Mouse (Mus musculus): ENCODE measurements at regions not wholly inside any gene's neighbourhood (a gene's known extent, or its start where the extent isn't known, plus 50 kb on each side); places are given as distances from the start of the nearest gene placed in this dataset.
"Not testable (repeated sequence)": the region's sequence is repeated elsewhere in the genome, so short reads cannot be mapped to it uniquely, and the experiment has no call there.

DNA sequence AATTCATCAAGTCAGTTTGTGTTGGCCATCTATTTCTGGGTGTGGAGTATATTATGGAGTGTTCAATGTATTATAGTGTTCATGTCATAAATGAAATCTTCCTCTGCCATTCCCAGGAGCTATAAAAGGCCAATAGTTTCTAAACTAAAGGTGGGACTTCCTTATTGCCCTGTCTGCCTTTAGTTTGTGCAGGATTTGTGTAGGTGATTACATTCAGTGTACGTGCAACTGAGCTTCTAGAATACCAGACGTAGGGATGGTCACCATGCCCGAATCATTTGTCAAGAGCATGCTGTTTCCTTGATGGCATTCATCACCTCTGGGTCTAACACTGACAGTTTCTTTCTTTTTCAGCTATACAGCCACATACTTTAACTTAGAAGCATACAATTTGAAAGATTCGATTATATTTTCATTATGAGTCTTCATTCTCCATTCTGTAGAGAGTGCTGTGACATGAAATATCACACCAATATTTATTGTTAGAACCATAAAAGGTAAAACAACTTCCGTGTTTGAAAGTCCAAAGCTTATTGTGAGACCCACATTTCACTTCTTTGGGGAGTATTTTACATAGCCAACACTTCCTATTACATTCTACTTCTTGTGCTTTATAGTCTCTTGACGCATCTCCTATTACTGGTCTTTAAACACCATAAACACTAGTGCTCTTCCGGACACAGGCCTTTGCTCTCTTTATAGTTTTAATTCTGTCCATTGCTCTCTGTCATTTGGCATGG is 494.1 kb upstream of the Klf6 start:
- no peak for DNase-seq (ENCODE audit: low read depth)

DNA sequence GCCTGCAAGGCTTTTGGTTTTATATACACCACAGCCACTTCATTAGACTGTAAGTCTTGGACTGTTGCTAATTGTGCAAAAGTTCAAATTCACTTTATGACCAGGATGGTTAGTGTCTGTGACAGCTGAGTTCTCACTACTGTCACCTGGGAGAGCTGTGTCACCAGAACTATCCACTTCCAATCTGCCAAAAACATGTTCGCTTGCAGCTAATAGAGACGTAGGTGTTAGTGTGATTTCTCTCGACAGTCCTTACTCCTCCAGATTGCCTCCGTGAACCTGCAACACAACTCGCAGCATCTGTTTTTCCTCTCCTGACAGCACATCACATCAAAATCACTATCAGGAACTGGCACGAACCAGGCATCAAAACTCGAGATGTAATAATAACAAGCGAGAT is 491.3 kb upstream of the Klf6 start:
- no peak for DNase-seq (ENCODE audit: low read depth)

DNA sequence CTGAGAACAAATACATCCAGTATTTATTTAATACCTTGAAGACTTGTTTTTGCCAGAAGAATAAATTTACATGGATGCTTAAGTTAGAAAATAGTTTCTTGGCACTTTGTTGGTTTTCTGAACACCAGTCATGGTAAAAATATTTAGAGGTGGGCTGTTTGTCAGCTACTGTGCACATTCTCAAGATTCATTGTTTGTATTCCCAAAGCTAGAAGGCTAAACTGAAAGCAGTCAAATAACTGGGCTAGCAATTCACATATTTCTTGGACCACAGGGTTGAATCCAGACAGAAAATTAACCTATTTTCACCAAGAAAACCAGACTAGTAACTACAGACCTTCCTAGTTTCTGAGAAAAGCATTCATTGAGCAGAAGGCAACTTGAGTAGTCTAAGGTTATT is 488.1 kb upstream of the Klf6 start:
- no peak for DNase-seq (ENCODE audit: low read depth)

DNA sequence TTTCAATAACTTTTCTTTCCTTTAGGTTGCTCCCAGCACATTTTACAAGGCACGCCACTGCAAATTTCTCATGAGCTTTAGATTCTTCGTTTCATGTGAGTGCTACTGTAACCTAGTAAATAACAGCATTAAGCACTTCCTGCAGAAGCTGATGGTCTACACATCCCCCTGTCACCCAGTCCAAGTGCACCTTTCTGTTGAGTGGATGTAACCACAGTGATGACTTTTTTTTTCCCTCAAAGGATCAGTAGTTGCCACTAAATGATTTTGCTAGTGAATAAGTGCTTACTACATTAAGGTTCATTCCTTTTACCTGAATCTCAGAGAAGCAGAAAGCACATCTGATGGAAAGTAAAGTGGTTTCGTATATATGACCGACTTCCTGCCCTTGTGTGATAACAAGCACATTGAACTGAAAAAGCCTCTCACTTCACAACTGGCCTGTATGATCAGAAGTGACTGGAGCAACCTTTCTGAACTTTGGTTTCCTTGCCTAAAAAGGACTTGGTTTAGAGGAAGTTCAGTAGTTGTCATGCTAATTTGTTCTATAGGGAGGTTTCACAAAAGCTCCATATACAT is 453.0 kb upstream of the Klf6 start:
- no peak for DNase-seq (ENCODE audit: low read depth)

DNA sequence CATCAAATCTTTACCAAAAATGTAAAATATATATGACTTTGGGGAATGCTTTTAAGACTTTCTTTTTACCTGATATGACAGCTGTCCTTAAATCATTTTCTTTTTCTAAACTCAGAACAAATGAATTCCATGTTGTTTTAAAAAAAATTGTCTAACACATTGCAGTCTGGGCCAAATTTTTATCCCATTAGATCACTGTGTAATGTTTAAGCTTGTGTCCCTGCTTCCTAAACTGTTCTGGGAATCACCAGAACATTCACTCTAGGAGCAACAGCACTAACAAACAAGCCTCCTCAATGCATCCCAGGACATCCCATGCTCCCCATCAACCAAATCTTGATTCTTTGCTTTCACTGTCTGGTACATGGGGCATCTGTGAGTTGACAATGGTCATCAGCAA is 449.2 kb upstream of the Klf6 start:
- DNase-seq (ENCODE audit: low read depth) = no peak

DNA sequence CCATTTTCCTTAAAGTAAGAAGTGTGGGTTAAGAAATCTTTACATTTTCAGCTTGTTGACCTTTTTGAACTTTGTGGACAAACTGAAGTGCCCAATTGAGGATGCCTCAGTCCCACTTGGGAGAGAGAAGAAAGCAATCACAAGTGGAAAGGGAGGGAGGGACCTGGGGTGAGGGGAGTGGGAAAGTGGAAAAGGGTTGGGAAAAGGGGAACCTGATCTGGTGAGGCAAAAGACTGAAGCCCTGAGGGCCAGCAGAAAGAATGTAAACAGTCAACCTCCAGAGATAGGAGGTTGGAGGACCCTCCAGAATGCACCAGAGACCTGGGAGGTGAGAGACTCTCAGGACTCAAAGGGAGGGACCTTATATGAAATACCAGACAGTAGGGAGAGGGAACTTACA is 448.3 kb upstream of the Klf6 start:
- DNase-seq (ENCODE audit: low read depth) = not testable (repeated sequence)

DNA sequence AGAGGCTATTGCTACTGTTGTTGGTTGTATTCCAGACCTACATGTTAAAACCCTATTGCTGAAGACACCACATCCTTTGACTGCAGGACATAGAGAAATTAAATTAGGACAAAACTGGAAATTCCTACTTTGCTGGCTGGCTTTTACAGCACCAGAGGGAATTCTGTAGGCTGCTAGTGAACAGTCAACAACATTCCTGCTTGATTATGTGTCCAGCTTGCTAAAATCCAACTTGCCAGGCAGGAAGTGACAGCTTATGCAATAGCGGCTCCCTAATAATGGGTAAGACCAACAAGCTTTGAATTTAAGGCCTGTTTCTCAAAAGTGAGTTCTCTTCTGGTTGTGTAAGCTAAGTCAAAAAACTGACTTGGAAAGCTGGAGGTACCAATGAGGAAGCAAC is 437.2 kb upstream of the Klf6 start:
- DNase-seq (ENCODE audit: low read depth) = peak; percentile 54

DNA sequence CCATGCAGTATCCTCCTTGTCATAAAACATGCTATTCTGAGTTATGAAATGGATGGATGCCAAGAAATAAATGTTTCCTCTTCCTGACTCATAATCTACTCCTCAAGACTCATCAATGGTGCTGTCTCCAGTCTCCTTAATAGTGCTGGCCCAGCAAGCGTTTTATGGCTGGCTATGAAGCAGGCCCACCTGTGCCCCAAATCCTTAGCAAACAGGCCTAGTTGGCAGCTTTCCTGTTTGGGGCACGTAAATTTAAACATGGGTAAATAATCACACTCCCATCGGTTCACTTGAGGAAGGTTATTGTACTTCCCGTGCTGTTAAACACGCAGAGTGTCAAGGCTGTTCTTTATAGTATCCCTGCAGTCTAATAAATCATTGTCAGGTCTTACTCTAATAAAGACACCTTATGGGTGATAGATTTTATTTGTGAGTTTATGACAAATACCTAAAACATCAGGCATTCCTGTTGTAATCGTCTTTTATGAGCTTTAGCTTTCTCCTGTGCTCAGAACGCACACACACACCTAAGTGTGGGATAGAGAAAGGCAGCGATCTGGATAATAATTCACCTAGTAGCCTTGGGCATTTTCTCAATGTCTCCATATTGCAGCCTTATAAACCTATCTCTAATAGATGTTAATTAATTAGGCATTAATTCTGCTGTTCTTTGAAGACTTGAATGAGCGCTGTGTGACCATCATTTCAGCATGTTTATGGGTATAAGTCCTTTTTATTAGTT is 435.6 kb upstream of the Klf6 start:
- no peak for DNase-seq (ENCODE audit: low read depth)

DNA sequence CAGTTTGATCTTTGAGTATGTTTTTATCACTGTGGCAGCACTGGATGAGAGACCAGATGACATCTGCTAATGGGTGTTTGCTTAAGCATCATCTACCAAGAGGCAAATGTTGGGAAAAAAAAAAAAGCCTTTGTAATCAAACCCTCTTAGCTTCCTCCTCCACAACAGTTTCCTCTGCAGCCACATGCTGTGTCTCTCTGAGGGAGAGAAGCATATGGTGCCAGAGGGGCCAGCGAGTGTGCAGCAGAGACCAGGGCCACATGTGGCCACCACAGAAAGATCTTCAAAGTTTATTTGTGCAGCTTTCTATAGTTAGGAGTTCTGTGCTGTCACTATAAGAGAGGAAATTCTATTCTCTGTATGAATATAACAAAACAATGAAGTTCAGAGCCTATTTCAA is 427.6 kb upstream of the Klf6 start:
- DNase-seq (ENCODE audit: low read depth) = no peak

DNA sequence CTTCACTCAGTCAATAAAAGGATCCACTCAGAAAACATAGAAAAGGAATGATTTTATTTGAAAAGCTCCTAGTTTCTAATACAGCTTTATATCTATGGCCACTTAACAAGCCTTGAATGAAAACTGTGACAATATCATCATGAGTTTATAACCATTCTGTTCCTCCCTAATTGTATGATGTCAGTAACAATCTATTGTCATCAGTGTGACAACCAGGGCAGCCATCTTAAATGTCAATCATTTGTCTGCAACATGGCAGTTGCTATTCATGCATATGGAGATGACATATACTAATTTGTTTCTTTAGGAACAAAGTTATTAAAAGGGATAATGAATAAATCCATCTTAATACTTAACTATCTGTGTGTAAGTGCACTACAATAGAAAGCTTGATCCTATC is 426.2 kb upstream of the Klf6 start:
- DNase-seq (ENCODE audit: low read depth) = no peak

DNA sequence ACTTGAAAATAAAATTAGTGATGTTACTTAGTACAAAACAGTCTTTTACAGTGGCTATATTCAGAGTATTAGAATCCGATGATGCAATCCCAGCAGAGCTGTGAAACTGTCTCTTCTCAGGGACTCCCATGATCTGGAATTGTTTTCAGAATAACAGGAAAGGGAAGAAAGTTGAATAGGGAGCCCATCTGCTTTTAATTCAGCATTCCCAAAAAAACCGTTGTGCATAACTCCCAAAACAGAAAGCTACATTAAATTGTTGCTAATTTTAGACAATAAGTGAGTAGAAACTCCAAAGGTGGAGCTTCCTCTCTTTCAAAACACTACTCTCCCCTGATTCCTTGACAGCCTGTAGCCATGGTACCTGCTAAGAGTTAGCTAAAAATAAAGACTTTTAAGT is 425.1 kb upstream of the Klf6 start:
- no peak for DNase-seq (ENCODE audit: low read depth)

DNA sequence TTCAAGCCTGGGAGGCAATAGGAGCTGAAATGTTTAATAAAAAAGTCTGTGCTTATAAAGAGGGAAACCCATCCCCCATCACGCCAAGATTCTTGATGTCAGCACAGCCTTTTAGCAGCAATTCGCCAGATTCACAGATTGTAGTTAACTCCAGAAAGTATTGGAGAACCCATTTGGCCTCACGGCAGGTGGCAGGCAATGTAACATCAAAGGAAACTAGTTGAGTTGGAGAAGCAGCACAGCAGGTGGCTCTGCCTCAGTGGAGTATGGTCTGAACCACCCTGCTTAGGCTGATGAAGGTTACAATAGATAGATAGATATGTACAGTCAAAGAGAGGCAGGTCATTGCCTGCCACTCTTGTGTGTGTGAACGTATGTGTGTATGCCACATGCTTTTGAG is 420.8 kb upstream of the Klf6 start:
- DNase-seq (ENCODE audit: low read depth) = no peak

DNA sequence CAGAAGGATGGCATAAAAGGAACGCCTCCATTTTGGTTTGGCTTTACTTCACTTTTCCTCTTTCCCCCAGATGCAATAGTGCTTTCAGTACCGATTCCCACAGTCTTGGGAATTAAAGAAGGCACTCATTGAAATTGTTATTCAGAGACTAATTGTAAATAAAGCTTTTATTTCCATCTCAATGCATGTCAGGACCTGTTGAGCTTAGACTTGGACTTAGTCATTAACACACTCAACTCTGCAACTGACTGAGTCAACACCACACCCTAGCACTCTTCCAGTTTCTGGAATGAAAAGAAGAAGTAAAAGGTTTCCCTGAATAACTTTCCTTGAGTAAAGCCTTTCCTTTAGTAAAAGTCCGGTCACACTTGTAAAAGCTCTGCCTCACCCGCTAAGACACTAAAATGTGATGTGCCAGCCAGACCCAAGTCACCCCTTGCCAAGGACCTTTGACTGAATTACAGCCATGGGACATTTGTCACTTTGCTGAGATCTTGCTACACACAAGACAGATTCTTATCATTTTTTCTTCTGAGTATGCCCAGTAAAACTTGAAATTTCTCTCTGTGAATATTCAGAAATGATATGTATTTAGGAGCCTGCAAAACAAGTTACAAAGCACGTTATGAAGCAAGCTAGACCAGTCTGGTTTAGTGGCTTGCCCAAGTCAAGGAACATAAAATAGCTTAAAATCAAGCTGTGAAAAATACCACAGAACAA is 416.4 kb upstream of the Klf6 start:
- DNase-seq (ENCODE audit: low read depth) = peak; percentile 38

DNA sequence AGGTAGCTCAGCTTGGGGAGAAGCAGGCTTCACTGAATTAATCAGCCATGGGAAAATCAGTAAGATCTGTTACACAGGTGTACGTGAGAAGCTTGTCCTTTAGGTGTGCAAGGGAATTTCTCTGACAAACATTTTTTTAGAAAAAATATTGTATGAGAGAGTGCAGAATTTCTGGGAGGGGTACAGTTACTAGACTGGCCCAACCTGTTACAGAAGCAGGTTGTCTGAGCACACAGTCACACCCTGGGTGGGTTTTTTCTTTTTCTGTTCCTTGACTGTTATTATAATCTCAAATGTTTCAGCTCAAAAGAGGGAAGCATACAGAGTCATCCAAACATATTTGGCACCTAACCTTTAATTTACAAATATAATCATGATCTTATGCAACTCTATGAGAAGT is 412.7 kb upstream of the Klf6 start:
- DNase-seq (ENCODE audit: low read depth) = no peak

DNA sequence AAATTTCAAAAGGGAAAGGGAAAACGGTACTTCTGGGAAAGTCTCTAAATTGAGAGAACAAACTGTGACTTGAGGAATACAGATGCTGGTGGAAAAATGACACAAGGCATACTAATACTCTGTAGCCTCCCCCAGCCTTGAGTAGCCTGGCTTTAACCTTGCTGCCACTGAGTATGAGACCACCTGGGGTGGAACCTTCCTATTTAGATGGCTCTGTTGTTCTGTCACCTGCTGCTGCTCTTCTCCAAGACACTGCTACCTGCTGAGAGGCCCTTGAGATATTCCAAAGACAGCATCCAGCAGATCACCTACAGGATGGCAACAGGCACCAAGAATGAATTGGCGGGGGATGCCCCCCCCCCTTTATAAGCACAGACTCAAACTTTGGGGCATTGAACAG is 380.5 kb upstream of the Klf6 start:
- DNase-seq (ENCODE audit: low read depth) = no peak

DNA sequence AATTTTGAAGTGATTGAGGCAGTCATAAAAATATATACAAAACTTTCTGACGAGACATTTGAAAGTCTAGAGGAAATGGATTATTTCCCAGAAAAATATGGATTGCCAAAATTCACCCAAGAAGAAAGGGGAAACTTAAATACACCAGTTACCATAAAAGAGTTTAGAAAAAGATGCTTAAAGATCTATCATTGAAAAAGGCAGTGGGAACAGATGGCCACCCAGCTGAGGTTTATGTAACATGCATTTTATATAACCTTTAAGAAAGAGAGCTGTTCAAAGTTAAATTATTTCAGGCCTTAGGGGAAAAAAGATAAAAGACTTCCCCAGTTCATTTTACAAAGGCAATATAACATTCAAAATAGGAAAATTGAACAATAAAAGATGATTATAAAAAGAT is 369.0 kb upstream of the Klf6 start:
- DNase-seq (ENCODE audit: low read depth) = no peak

DNA sequence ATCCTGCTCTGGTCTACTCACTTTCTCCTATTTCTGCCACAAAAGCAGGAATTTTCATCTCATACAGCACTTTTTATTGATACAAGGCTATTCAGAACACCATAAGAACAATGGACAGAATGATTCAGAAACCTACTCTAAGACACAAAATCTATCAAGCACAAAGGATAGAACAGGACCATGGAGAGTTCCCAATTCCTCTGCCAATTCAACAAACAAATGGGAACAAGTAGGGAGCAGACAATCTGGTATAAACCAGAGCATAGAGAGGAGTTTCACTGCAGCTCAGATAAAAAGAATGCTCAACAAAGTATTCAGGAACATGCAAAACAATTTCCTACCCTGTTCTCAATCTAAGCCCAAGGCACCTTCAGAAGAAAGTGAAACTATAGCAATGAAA is 363.7 kb upstream of the Klf6 start:
- no peak for DNase-seq (ENCODE audit: low read depth)

DNA sequence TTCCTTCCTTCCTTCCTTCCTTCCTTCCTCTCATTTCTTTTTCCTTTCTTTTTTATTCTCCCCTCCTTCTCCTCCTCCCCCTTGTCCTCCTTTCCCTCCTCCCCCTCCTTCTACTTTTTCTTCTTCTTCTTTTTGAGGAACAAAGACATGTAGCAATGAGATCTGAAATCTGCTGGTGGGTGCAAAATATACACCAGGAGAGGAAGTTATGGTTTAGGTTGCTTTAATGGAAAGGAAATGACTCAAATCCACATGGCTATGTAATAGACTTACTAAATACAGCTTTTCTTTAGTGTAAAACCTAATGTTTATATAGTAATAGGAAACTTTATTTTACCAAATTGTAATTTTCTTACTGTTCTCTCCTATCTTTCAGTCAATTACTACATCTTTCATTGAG is 349.5 kb upstream of the Klf6 start:
- DNase-seq (ENCODE audit: low read depth) = no peak

DNA sequence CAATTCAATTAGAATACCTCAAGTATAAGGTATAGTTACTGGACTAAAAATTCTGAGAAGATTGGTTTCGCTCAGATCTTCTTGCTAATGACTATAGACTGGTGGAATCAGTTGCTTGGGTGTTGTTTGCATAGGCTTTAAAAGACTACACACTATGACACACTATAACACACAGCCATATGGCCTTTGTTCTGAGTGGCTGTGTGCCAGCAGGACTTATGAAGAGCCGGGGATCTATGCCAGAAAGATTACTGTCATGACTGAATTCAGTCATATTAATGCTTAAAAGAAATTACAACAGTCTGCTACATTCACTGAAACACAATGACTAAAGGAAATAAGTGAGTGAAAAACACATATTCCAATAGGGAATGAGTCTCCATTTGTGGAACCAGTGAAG is 345.7 kb upstream of the Klf6 start:
- peak; percentile 10 for DNase-seq (ENCODE audit: low read depth)

DNA sequence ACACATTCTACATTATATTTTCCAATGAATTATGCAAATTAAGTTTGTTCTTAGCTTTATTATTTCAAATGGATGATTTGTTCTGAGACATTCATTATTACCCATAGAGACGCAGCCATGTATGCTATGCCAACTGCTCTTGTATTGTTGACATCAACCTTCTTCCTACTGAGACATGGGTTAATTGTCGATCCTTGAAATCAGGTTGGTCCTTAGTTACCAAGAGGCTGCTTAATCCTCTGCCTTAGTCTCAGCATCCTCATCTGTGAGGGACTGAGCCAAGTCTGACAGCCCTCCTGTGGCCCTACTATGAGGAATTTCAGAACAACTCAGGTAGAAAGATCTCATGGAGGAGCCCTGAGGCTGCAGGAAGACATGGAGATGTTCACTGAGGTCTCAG is 345.2 kb upstream of the Klf6 start:
- DNase-seq (ENCODE audit: low read depth) = no peak

DNA sequence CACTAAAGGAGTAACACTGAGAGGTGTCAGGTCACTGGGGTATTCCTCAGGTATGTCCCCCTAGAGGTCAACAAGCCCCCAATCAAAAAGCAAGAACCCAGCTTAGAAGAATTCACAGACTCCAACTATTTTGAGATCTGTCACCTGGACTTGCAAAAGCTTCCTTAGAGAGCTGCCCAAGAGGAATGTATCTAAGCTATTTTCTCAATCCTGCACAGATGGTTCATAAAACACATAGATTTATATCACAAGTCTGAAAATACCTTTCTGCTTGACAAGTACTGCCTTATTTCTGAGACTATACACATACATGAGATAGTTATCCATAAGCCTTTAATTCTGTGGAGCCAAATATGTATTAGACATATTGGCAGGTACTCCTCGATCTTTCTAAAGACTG is 342.1 kb upstream of the Klf6 start:
- DNase-seq (ENCODE audit: low read depth) = no peak

DNA sequence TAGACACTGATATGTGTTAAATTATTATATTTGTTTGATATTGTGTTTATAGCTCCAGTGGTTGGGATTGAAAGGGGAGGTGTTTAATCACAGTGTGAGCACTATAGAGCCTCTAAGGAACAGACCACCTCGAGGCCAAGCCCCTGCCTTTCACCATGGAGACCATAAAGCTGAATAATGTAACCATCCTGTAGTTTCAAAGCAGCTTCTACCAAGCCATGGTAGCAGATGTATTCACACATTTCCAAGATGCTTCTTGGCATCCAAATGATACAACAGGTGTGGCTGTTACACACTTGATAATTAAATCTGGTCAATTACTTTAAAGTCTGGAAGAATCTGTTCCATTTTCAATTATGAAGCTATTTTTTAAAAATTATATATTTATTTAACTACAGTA is 341.7 kb upstream of the Klf6 start:
- no peak for DNase-seq (ENCODE audit: low read depth)

DNA sequence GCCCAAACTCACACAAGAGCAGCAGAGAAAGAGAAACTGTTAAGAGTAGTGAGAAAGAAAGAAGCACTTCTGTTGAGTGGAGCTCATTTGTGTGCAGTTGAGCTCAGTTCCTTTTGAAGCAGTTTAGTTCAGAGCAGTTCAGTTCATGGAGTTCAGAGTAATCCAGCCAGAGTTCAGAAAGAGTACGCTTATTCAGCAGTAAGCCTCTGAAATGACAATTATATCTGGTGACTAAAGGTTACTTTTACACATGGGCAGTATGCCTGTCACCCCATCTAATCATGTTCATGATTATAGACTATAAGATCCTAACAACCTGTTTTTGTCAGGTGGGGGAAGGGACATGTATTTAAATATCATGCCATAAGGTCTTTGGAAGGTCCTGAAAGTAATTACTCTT is 333.9 kb upstream of the Klf6 start:
- DNase-seq (ENCODE audit: low read depth) = no peak
